Mouse (Mus musculus) spleen, adult 2 months (tissue): ENCODE results near the gene Camk1d.

Experiments
- CTCF ChIP-seq: fragments of 200-500 bp; IDR thresholded peaks from 2 replicates; pipeline ENCODE4 v1.5.1; 2011; ENCODE audit warnings: mild to moderate bottlenecking, inconsistent platforms; ENCODE audit not compliant: insufficient read depth, insufficient read length, insufficient replicate concordance; ENCODE audit errors: extremely low read depth
- POLR2A ChIP-seq: fragments of 200-500 bp; IDR thresholded peaks from 2 replicates; pipeline ENCODE4 v1.6.1; 2011; ENCODE audit warnings: low read depth, low read length, inconsistent platforms

- TF ChIP-seq POLR2A (no peak), CTCF (no peak)
Observed at GRCm38 (mm10) chr2:5533868-5534267, 180.4 kb downstream of the Camk1d start.
